Mouse (Mus musculus): ENCODE measurements around the gene Mrgprd.
A peak's percentile ranks its signal among the peaks of the same experiment; 100 is the strongest.

Gene Mrgprd

DNA sequence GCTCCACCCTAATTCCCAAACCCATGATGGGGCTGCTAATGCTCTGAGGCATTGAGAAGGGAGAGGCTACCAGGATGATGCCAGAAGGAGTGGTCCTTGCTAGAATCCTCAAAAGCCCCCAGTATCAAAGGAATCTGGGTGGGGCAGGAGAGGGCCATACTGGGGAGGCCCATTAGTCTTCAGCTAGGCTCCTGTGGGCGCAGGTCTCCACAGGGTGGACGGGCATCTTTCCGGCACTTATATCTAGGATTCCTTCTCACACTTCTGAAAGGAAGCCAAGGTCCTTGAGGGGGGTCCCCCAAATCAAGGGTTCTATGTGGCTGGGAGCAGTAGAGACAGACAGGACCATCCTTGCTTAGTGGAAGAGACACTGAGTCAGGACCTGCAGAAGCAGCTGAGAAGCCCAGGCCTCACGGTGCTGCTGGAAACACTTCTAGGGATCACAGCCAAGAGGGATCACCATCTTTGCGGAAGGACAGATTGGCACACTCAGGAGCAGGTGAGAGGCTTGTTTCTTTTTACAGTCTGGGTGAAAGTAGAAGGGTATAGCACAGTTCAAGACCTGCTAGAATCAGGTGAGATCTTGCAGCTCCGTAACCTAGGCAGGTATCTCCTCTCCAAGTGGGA lies at the start of gene Mrgprd:
Gene Mrgprd (plus strand): TSS at position 51 of the 627 bp plus-strand sequence.
- no peak for DNase-seq (ENCODE audit: low spot score in 2 of 2)

DNA sequence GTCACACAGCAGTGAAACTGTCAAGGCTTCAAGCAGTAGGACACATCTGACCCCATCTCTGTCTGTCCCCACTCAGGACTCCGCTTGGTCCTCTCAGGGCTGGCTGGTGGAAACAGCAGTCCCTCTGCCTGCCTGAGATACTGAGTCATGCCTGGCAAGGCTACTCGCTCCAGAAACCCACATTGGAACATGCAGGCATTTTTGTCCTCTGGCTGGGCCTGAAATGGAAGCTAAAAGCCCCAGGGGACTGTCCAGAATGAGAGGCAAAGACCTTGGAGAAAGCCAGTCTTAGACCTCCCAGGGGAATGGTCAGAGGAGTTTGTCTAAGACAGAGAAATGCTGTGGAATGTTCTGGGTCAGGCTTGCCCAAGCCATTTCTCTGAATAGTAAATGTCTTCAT lies 48.6 kb upstream of the Mrgprd start:
- DNase-seq (ENCODE audit: low spot score in 2 of 2) = no peak

DNA sequence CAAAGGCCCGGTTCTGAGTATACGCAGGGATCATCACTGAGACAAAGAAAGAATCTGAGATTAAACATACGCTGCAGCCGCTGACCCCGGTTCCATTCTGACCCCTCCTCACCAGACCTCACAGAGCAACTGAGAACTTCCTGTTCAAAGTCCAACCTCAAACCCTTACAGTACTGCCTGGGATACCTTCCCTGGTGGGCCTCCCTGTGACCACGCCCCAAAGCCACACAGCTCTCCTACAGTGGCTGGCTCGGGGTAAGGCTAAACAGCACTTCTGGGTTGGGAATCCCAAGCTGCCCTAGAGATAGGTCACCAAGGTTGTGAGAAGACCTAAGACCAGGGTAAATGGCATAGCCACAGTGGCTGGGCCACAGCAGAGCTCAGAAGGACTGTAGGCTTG lies 45.7 kb upstream of the Mrgprd start:
- no peak for DNase-seq (ENCODE audit: low spot score in 2 of 2)

DNA sequence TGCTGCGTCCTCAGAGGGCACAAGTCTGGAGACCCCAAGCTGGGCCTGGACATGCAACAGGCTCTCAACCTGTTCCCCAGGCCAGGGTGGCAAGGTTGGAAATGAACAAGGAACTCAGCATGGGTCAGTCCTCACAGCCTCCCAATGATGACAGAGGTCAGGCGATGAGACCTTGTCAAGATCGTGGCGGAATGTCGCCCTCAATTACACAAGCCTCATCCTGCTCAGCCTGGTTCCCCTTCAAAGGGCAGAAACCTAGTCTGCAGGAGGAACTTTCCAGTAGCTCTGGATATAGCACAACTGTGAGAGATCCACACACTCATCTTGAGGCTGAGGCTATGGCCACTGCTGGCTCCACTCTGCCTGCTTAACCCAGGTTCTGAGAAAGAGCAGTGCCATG lies 43.7 kb upstream of the Mrgprd start:
- no peak for DNase-seq (ENCODE audit: low spot score in 2 of 2)

DNA sequence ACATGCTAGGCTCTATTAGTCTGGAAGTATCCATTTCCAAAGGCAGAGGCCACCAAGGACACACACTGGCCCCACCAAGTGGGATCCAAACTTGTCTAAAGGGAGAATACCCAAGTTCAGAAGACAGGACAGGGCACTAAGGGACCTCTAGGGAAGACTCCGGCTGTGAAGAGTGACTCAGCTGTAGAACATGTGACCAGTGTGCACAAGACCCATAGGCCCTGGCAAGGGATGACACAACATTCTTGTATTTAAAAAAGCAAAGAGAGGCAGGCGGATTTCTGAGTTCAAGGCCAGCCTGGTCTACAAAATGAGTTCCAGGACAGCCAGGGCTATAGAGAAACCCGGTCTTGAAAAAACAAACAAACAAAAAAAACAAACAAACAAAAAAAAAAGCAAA lies 39.1 kb upstream of the Mrgprd start:
- DNase-seq (ENCODE audit: low spot score in 2 of 2) = no peak

DNA sequence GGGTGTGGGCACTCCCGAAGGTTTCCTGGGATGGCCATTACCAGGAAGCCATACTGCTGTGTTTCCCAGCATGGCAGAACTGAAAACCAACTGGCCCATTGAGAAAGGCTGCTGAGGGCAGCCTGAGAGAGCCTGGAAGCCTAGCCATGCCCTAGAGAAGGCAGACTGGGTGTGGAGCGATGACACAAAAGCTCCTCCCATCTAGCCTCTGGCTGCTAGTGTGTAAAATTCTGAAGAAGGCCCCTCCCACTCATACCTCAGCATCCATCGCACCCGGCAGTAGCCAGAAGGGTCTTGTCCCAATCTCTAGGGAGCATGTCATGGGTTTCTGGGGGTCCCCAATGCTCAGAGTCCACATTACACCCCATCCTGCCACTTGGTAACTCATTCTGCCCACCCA lies 33.2 kb upstream of the Mrgprd start:
- no peak for DNase-seq (ENCODE audit: low spot score in 2 of 2)

DNA sequence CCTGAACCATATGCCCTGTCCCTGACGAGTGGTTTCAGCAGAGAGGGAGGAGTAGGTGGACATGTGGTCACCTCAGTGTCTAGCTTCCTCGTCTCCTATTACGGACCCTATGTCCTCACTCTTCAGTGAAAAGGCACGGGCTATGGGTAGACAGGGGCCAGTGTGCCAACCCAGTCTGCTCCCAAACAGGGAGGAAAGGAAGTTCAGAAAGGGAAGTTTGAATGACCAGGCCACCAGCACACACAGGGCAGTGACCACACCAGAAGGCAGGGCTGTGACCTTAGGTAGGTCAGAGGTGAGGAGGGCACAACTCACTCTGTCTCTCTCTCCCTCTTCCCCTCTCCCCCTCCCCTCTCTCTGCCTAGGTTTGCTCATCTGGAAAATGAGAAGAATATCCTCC lies 31.6 kb upstream of the Mrgprd start:
- DNase-seq (ENCODE audit: low spot score in 2 of 2) = no peak

DNA sequence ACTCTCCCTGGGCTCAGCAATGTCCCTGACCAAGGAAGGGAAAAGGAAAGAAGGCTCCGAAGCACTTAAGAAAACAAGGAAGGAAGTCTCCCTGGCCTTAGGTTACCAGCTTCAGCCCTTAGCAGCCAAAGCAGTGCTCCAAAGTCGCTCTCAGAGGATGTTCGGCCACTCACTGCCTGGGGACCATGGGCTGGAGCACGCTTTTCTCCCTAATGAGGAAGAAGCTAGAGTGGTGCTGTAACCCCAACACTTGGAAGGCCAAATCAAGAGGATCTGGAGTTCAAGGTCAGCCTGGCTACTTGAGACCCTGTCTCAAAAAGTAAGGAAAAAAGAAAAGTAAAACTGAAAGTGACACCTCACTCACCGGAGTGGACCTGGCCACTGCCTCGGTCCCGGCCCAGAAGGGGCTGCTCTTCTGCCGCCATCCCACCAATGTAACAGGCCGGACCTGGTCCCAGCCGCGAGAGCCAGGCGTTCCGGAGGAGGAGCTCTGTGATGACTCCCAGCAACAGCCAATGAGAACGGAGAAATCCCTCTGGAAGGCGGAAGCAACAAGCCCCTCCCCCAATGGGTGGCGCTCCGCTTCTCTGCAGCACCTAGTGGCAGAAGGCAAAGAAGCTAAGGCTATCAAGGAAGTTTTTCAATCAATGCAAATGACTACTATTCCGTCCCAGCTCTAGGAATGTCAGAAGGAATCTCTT lies 31.0 kb upstream of the Mrgprd start, which contains the start of gene Tpcn2:
Gene Tpcn2 (minus strand): TSS at position 525 of the 701 bp plus-strand sequence.
- DNase-seq (ENCODE audit: low spot score in 2 of 2) = peak; percentile 89 to 91

DNA sequence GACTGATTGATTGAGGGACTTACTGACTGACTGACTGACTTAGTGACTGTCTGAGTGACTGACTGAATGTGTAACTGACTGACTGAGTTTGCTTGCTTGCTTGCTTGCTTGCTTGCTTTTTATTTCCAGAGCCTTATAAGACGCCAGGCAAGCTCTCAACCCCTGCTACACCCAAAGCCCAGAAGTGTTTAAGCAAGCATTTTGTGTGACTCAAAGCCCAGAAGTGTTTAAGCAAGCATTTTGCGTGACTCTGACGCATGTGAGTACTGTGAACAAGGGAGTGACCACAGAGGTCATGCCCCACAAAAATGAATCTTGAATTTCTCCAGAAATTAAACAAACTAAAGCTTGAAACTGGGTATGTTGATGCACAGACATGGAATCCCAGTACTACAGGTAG lies 30.3 kb upstream of the Mrgprd start:
- DNase-seq (ENCODE audit: low spot score in 2 of 2) = no peak

DNA sequence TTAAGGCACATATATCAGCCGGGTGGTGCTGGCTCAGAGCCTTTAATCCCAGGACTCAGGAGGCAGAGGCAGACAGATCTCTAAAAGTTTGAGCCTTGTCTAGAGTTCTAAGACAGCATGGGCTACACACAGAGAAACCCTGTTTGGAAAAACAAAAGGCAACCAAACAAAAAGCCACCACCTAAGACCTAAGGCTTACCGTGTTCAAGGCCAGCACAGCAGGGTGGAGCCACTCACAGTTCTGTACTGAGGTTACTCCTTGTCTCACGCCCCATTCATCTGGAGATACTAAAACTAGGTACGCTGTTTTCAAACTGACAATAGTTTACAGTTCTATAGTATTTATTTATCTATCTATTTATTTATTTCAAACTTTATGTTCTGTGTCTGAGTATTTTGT lies 29.2 kb upstream of the Mrgprd start:
- DNase-seq (ENCODE audit: low spot score in 2 of 2) = no peak

DNA sequence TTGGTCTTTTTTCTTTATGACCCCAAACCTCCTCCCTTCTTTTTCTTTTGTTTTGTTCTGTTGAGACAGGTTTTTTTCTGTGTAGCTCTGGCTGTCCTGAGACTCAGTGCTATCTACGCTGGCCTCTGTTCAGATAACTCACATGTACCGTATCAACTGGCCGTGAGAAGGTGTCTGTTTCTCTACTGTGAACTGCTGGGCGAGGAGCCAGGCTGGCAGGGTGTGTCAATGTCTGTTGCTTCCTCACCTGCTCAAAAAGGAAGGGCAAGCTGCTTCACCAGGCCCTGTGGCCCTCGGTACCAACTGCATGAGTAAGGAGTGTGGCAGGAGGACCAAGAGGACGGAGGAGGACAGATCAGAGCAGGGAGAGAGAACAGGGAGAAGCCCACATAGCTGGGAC lies 27.2 kb upstream of the Mrgprd start:
- no peak for DNase-seq (ENCODE audit: low spot score in 2 of 2)

DNA sequence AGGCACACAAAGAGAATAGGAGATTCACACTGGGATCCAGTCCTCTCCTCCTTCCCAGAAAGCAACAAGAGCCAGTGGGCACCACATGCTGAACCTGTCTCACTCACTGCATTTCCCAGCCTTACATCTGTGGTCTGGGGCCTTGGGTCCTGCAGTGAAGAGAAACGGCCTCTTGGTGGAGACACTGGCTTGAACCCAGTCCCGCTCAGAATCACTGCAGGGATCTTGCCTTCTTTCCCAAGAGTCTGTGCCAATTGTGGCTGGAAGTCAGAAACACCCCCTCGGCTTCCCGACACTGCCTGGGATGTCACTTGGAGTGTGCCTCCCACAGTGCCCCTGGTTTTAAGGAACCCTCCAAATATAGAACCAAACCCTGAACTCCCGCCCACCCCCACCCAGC lies 25.3 kb upstream of the Mrgprd start:
- DNase-seq (ENCODE audit: low spot score in 2 of 2) = no peak

DNA sequence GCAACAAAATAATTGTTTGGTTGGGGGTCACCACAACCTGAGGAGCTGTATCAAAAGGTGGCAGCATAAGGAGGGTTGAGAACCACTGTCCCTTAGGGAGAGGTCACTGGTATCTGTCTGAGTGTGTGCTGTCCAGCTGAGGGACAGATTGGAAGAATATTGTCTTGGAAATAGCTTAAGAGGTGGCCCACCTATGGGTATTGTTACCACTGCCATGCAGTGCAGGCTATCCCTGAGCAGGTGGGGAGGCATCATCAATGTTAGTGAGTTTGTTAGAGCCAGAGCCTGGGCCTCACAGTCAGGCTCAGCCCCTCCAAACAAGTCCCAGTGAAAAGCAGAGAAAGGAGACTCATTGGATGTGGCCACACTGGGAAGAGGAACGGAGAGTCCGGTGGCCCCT lies 22.8 kb upstream of the Mrgprd start:
- DNase-seq (ENCODE audit: low spot score in 2 of 2) = no peak

DNA sequence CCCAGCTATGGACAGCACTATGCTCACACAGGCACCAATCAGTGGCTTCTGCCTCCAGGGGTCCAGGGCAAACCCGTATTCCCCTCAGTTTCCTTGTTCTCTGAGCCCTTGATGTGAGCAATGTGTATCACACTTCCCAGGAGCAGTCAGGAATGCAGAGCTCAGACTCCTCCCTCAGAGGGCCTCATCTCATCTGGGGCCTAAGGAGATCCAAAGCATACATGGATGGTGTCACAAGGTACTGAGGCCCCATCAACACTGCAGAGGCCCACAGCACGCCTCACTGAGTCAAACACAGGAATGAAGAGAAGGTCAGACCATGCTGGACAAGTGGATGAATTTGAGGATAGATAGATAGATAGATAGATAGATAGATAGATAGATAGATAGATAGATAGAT lies 21.9 kb upstream of the Mrgprd start:
- DNase-seq (ENCODE audit: low spot score in 2 of 2) = no peak

DNA sequence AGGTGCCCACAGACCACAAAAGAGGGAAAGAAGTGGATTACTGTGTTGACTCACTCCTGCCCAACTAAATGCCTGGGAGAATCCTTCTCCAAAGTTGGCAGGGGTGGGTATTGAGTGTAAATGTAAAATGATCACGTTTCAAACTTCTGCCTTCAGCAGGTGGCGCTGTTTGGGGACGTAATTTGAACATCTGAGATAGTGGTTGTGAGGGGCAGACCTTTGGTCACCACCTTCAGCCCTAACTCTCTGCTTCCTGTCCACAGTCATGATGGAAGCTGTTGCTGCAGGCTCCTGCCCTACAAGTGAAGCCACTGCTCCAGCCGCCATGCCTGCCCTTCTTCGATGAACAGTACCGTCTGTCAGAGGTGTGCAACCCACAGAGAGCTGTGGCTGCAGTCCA lies 20.8 kb upstream of the Mrgprd start:
- no peak for DNase-seq (ENCODE audit: low spot score in 2 of 2)

DNA sequence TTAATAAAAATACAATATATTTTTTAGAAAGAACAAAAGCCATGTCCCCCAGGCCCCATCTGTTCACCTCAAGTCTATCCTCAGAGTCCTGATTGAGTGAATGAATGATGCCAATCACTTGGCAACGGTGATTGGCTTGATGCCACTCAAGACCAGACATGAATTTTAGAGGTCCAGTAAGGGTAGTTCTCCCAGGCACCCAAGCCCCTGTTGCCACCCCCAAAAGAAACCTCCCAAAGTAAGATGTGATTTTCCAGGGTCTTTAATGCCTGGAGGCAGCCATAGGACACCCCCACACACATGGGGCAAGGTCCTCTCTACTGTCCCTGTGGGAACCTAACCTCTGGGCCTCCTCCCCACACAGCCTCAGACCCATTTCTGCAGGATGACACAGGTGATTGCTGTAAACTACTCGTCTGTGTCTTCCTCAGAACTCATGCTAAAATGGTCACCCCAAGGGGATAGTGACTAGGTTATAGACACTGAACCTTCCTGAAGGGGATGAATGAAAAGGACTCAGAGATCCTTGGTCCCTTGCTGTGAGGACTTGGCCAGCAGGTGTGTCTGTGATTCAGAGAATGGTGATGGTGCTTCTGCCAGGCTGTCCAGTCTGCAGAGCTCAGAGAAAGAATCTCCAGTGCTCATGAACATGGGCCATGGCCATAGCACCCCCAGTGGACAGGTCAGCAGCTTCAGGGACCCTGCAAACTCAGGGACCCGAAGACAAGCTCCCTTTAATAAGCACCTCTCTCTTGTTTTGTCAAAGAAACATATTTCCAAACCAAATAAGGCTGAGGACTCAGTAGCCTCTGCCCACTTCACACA lies 15.8 kb upstream of the Mrgprd start:
- no peak for DNase-seq (ENCODE audit: low spot score in 2 of 2)

DNA sequence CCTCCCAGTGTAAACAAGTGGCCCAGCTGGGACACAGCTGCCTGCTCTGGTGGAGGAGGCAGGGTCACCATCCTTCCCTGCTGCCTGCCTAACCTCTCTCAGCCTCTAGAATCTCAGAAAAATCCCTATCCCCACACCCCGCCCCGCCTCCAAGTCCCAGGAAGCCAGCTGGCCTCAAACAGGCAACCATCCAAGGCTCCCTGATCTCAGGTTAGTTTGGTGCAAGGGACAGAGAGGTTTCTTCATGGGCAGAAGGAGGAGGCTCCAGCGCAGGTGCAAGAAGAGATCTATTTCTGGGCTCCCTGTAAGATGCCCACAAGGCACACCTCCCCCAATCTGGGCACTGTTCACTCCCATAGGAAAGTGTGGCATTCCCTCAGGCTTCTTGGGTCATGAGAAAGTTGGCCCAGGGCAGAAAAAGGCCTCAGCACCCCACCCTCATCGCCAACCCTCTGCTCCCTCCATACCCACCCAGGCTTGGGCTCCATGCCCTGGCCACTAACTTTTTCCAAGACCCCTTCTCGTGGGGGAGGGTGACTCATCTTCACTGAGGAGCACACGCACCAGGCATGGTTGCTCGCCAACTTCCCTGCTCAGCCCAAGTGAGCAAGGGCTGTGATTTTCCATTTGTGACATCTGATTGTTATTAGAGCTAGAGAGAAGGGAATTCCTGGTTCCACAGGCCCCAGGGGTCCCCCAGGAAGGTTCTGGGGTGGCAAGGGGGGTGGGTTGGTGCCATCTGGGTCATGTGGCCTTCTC lies 14.9 kb upstream of the Mrgprd start:
- DNase-seq (ENCODE audit: low spot score in 2 of 2) = no peak

DNA sequence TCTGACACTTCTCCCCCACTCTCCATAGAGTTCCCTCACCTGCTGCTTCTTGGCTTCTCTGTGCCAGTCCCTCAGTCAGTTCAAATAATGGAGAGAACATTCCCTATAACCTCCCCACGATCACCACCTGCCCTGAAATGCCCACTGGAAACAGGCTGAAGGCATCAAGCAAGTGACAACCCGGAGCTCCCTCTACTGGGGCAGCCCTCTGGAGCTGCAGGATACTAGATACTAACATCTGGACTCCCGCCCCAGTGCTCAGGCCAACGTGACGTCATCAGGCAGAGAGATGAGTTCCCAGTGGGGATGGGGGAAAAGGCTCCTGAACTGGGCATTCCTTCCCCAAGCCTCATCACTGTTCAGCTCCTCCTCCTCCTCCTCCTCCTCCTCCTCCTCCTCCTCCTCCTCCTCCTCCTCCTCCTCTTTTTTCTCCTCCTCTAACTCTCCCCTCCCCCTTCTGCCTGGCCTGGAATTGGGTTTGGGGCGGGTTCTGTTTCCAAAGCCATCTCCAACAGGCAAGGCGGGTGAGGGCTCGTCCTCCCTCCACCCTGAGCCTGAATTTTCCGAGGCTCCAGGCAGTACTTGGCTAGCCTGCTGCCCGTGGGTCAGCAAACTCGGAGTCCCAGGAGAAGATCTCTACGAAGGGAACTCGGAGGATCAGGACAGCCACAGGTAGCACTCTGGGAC lies 14.2 kb upstream of the Mrgprd start, which contains the start of gene Mrgprf:
Gene Mrgprf (plus strand): TSS at position 508 of the 687 bp plus-strand sequence.
- no peak for DNase-seq (ENCODE audit: low spot score in 2 of 2)

DNA sequence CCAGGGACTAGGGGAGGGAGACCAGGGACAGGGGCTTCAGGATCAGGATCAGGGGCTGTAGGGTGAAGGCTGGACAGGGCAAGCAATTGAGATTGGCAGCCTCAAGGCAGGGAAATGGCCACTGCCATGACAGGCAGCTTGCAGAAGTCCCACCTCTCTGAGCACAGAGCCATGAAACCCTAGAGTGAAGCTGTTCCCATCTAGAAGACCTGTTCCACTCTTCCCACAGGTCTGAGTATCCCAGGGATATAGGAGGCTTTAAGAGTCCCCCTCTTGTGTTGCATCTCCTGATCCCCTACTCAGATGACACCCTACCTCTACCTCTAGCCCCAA lies 13.7 kb upstream of the Mrgprd start:
- DNase-seq (ENCODE audit: low spot score in 2 of 2) = no peak

DNA sequence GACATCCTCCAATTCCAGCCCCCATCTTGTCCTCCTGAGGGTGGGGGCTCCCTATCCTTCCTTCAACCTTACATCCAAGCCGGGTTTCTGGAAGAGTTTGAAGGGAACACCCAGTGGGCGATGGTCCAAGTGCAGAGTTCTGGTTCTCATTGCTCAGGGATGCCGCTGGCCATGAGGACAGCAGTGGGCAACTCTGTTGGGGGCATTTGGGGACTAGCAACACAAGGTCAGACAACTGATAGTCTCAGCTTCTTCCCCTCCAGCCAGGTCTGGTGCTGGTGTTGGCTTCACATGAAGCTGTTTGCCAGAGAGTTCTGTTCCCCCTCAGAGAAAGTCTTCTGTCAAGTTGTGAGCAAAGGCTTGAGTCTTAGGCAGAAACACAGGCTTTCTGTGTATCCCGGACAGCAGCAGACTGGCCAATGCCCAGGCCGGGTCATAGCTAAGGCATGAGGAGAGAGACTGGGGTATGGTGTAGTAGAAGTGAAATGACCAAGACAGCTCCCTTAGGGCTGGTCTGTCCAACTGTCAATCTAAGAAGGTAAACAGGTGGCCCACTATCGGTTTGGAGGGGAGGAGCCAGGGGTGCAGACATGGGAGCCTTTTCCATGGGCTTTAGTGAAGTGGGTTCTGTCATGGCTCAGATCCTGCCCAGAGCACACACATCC lies 13.2 kb upstream of the Mrgprd start:
- DNase-seq (ENCODE audit: low spot score in 2 of 2) = no peak

Data from spleen, postnatal 36 days (tissue).